ENCODE assay signal across 8 mouse cellular contexts in the genomic region with DNA sequence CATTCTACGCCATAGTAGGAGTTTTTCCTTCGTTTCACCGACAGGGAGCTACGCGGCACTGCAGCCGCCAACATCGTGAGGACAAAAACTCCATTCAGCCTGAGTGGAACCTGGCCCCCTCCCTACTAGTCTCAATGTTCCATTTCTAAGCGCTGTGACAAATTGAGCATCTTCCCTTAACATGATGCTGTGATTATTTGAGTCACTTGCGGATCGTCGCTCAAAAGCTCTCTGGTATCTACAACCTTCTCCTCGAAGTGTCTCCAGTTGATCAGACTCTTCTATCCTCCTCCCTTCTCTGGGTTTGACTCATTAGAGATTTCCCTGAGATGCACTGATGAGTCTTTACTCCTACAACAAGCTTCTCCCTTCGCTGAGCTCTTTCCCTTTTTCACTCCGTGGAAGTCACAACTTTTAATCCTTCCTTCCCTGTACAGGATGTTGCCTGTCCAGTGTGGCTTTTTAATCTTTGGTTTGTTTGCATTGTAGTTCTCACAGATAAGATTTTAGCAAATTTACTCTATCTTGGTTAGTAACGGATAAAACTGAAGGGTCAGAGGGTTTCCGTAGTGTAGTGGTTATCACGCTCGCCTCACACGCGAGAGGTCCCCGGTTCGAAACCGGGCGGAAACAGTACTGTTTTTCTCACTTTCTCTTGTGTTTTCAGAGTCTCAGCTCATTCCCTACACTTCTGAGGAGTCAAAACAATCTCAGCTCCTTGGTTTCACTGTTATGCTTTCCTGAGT.
A peak's percentile ranks its signal among the peaks of the same experiment; 100 is the strongest.
DNase-seq lines count a peak whose midpoint lies in the region; ATAC-seq and TF ChIP-seq lines count a peak whose summit lies in the region.

No protein-coding gene starts in this region.

- no peaks in the 10 kb centered on the region for H3K36me3 ChIP-seq in lung, embryonic 16.5 days (ENCODE audit: control insufficient read depth, insufficient read depth, low read length)
- H3K36me3 ChIP-seq in forebrain, postnatal 0 days (ENCODE audit: insufficient read depth) = no peaks in the 10 kb centered on the region

- TF ChIP-seq CTCF in bone marrow macrophage, adult 2 months (IDR thresholded peaks at IDR 0.05; ENCODE audit: low read depth, low read length) = no peak
- peak; percentile 22; the same call in 1 of the 2 replicates for TF ChIP-seq CTCF in forebrain, postnatal 0 days (IDR thresholded peaks at IDR 0.05; ENCODE audit: low read depth)

- 2% methylated on average over 24 of the region's 24 CpGs for WGBS in lung, embryonic 16.5 days
- 5% methylated on average over 24 of the region's 24 CpGs for WGBS in forebrain, postnatal 0 days

- no peaks in the 10 kb centered on the region for H3K9me3 ChIP-seq in lung, embryonic 16.5 days (ENCODE audit: control insufficient read depth, low read length)
- no peaks in the 10 kb centered on the region for H3K9me3 ChIP-seq in forebrain, postnatal 0 days (ENCODE audit: low read length)

- peaks cover 22% of the 10 kb centered on the region for H3K27me3 ChIP-seq in lung, embryonic 16.5 days (ENCODE audit: control insufficient read depth, insufficient read depth, low read depth, low read length)
- peaks cover 32% of the 10 kb centered on the region for H3K27me3 ChIP-seq in forebrain, postnatal 0 days (ENCODE audit: insufficient read depth, low read length)

- TF ChIP-seq POLR2A in bone marrow macrophage, adult 2 months (IDR thresholded peaks at IDR 0.05; ENCODE audit: borderline replicate concordance, low read depth, low read length) = no peak

- peaks cover 9% of the 10 kb centered on the region for H3K4me1 ChIP-seq in lung, embryonic 16.5 days (replicated peaks; ENCODE audit: control insufficient read depth, insufficient read depth, low read length)
- H3K4me1 ChIP-seq in bone marrow macrophage, adult 2 months (ENCODE audit: control insufficient read depth, insufficient read depth, low read length) = peaks cover 9% of the 10 kb centered on the region
- no peaks in the 10 kb centered on the region for H3K4me1 ChIP-seq in forebrain, postnatal 0 days (ENCODE audit: insufficient read depth)

- no peak overlapping the region for H3K9ac ChIP-seq in lung, embryonic 16.5 days (ENCODE audit: low read length)
- 0 out of 2 replicates have a peak overlapping the region, but pooled peaks have one; percentile 1 for H3K9ac ChIP-seq in forebrain, postnatal 0 days

- DNase-seq in lung, postnatal 4 days = no peak
- DNase-seq in forebrain, postnatal 0 days = peak; percentile 62
- DNase-seq in spleen, adult 18-20 months = no peak
- no peak for DNase-seq in urinary bladder, adult 2 months (ENCODE audit: low spot score)

- H3K27ac ChIP-seq in lung, embryonic 16.5 days (ENCODE audit: low read length) = no peak overlapping the region
- no peak overlapping the region for H3K27ac ChIP-seq in bone marrow macrophage, adult 2 months (ENCODE audit: insufficient read depth, low read depth, low read length)
- no peak overlapping the region for H3K27ac ChIP-seq in forebrain, postnatal 0 days (ENCODE audit: low read depth, low read length)

- H3K4me2 ChIP-seq in lung, embryonic 16.5 days (ENCODE audit: low read depth, low read length) = peak overlapping the region; percentile 48
- peak overlapping the region; percentile 35 for H3K4me2 ChIP-seq in forebrain, postnatal 0 days (ENCODE audit: low read depth)

- H3K4me3 ChIP-seq in lung, embryonic 16.5 days (ENCODE audit: low read length) = peak overlapping the region; percentile 27
- peak overlapping the region; percentile 49 for H3K4me3 ChIP-seq in bone marrow macrophage, adult 2 months (ENCODE audit: insufficient read depth, low read length)
- peak overlapping the region; percentile 32 for H3K4me3 ChIP-seq in forebrain, postnatal 0 days (ENCODE audit: low read depth, low read length)

- ATAC-seq in lung, embryonic 16.5 days (ENCODE audit: low read depth) = 0 out of 2 replicates have a peak, but pooled peaks have one; percentile 49
- ATAC-seq in forebrain, postnatal 0 days = peak; percentile 58; the same call in 1 of the 2 replicates
- ATAC-seq in megakaryocyte progenitor cell, adult 5-6 weeks (replicated peaks; ENCODE audit: poor library complexity) = peak; percentile 40; the same call in 1 of the 2 replicates
- no peak for ATAC-seq in inflammation-experienced regulatory T-cells, adult 6 months
